In the genomic region with DNA sequence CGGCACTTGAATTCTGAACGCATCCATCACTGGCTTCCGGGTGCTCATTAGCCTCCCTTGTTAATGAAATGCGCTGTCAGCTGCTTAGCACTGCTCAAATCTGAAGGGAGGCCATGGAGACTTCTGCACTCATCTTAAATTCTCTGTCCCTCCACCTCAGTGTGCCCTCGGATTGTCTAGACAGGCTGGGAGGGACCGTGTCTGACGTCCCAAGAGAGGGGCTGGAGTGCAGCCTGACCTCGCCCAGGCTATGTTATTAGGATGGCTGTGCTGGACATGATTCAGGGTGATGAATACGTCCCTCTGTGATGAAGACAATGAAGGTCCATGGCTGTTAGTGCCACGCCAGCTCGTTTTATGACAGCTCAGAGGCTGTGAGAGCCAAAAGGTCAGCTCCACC, we compare ENCODE assay signal across 11 mouse cellular contexts.
DNase-seq lines count a peak whose midpoint lies in the region; ATAC-seq lines count a peak whose summit lies in the region.
"Had no signal": no experiment of that assay in that cellular context is flagged by ENCODE, and none has a peak within 500 bp of the region (broad histone marks: within the 10 kb centered on the region; RNA-seq: fewer than 3 reads in every experiment).

No protein-coding gene starts in this region.

- H3K9ac ChIP-seq in forebrain, embryonic 15.5 days (replicated peaks): no peak overlapping the region
- no peak overlapping the region for H3K9ac ChIP-seq in midbrain, embryonic 13.5 days (replicated peaks)

- no peaks in the 10 kb centered on the region for H3K9me3 ChIP-seq in forebrain, embryonic 15.5 days
- no peaks in the 10 kb centered on the region for H3K9me3 ChIP-seq in forebrain, embryonic 10.5 days
- H3K9me3 ChIP-seq in midbrain, embryonic 13.5 days: no peaks in the 10 kb centered on the region
- H3K9me3 ChIP-seq: megakaryocyte, embryonic 14.5 days had no signal

- H3K36me3 ChIP-seq in forebrain, embryonic 15.5 days: peaks cover 19% of the 10 kb centered on the region; the same call in 1 of the 2 replicates
- H3K36me3 ChIP-seq in forebrain, embryonic 10.5 days (replicated peaks): peaks cover 34% of the 10 kb centered on the region
- H3K36me3 ChIP-seq in midbrain, embryonic 13.5 days: peaks cover 48% of the 10 kb centered on the region

- H3K27me3 ChIP-seq in forebrain, embryonic 15.5 days: no peaks in the 10 kb centered on the region
- H3K27me3 ChIP-seq in forebrain, embryonic 10.5 days (ENCODE audit: poor library complexity, severe bottlenecking): no peaks in the 10 kb centered on the region
- no peaks in the 10 kb centered on the region for H3K27me3 ChIP-seq in midbrain, embryonic 13.5 days

- H3K4me3 ChIP-seq in forebrain, embryonic 15.5 days: no peak overlapping the region
- no peak overlapping the region for H3K4me3 ChIP-seq in forebrain, embryonic 10.5 days
- no peak overlapping the region for H3K4me3 ChIP-seq in midbrain, embryonic 13.5 days (replicated peaks)
- H3K4me3 ChIP-seq: megakaryocyte, embryonic 14.5 days had no signal

- 47% methylated on average over 11 of the region's 11 CpGs for WGBS in forebrain, embryonic 15.5 days
- WGBS in forebrain, embryonic 10.5 days: 78% methylated on average over 11 of the region's 11 CpGs
- WGBS in midbrain, embryonic 13.5 days: 47% methylated on average over 11 of the region's 11 CpGs

- DNase-seq in forebrain, embryonic 10.5 days (ENCODE audit: extremely low spot score, low spot score): no peak
- DNase-seq in Muller cell, postnatal 12 days (ENCODE audit: inconsistent ontology term): peak; percentile 69
- DNase-seq in embryo, embryonic 11 days: peak; percentile 60
- no peak for DNase-seq in left cerebral cortex, adult 11 months (ENCODE audit: low spot score)
- no peak for DNase-seq in thymus, postnatal 14 days
- DNase-seq in right cerebral cortex, postnatal 14 days: no peak
- DNase-seq: cerebellum, postnatal 36 days; thymus, postnatal 36 days had no signal

- peaks cover 5% of the 10 kb centered on the region for H3K4me1 ChIP-seq in forebrain, embryonic 15.5 days
- H3K4me1 ChIP-seq in forebrain, embryonic 10.5 days: peaks cover 18% of the 10 kb centered on the region
- peaks cover 14% of the 10 kb centered on the region for H3K4me1 ChIP-seq in midbrain, embryonic 13.5 days (replicated peaks)

- H3K4me2 ChIP-seq in forebrain, embryonic 15.5 days (replicated peaks): no peak overlapping the region
- H3K4me2 ChIP-seq in midbrain, embryonic 13.5 days (replicated peaks): no peak overlapping the region

- peak overlapping the region; percentile 59; the same call in 1 of the 2 replicates for H3K27ac ChIP-seq in forebrain, embryonic 15.5 days (replicated peaks)
- H3K27ac ChIP-seq in forebrain, embryonic 10.5 days: no peak overlapping the region
- no peak overlapping the region for H3K27ac ChIP-seq in midbrain, embryonic 13.5 days

- ATAC-seq in forebrain, embryonic 15.5 days (replicated peaks): peak; percentile 41; the same call in 1 of the 2 replicates
- ATAC-seq in midbrain, embryonic 13.5 days: peak; percentile 47; the same call in 1 of the 2 replicates

Comparison
In these comparisons a context has a peak if more than half of its experiments do, and no peak if none do; other contexts are left out.
1. DNase-seq: peak in Muller cell, postnatal 12 days (single experiment) and embryo, embryonic 11 days (single experiment); none in forebrain, embryonic 10.5 days (single experiment), left cerebral cortex, adult 11 months (single experiment), thymus, postnatal 14 days (single experiment) and right cerebral cortex, postnatal 14 days (single experiment).